Mouse (Mus musculus) G1E (cell line): ENCODE measurements around the gene Csnk2b.

ENCODE experiments used
- CTCF ChIP-seq: IDR thresholded peaks from 2 replicates; pipeline ENCODE4 v1.5.1; 2012; ENCODE audit warnings: low read depth, low read length, inconsistent platforms, mixed read lengths
- GATA1 ChIP-seq: IDR thresholded peaks from 2 replicates; pipeline ENCODE4 v1.6.1; 2012; ENCODE audit warnings: borderline replicate concordance, low read length, inconsistent platforms, mixed read lengths
- POLR2AphosphoS5 ChIP-seq: IDR thresholded peaks from 2 replicates; pipeline ENCODE4 v1.6.1; 2012; ENCODE audit warnings: low read depth, low read length, inconsistent platforms; ENCODE audit not compliant: insufficient replicate concordance

DNA sequence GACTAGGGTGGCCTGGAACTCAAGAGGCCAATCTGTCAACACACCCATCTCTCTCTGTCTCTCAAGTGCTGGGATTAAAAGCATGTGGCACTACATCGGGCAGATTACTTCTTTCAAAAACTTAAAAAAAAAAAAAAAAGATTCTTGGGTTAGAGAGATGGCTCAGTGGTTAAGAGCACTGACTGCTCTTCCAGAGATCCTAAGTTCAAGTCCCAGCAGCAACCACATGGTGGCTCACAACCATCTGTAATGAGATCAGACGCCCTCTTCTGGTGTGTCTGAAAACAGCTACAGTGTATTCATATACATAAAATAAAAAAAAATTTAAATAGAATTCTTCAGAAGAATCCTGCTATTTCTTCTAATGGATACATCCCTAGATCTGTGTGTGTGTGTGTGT is 33.7 kb downstream of the Csnk2b start:
- TF ChIP-seq GATA1 (no peak), CTCF (no peak), POLR2AphosphoS5 (no peak)
